ENCODE assay signal across 20 mouse cellular contexts in genomic region chr5:135645330-135645729, GRCm38 (mm10). TPM values are rescaled to one million over a fixed set of nuclear protein-coding genes. Genes with fewer than 3 reads are reported as not detected.
DNase-seq lines count a peak whose midpoint lies in the region; ATAC-seq and TF ChIP-seq lines count a peak whose summit lies in the region.
"Had no signal": no experiment of that assay in that cellular context is flagged by ENCODE, and none has a peak within 500 bp of the region (broad histone marks: within the 10 kb centered on the region; RNA-seq: fewer than 3 reads in every experiment).

No protein-coding gene starts in this region.

- H3K4me3 ChIP-seq in hindbrain, embryonic 12.5 days = no peak overlapping the region
- no peak overlapping the region for H3K4me3 ChIP-seq in hindbrain, postnatal 0 days (ENCODE audit: low read length)
- H3K4me3 ChIP-seq in neural tube, embryonic 13.5 days = no peak overlapping the region
- no peak overlapping the region for H3K4me3 ChIP-seq in small intestine, adult 2 months (ENCODE audit: low read depth, low read length)
- H3K4me3 ChIP-seq in gastrocnemius, adult 2 months = no peak overlapping the region
- H3K4me3 ChIP-seq: embryonic facial prominence, embryonic 15.5 days; erythroblast, embryonic 14.5 days; forebrain, embryonic 15.5 days; heart, adult 2 months; heart, embryonic 15.5 days had no signal

- H3K9ac ChIP-seq in hindbrain, embryonic 12.5 days = no peak overlapping the region
- H3K9ac ChIP-seq in hindbrain, postnatal 0 days (replicated peaks; ENCODE audit: low read length) = no peak overlapping the region
- no peak overlapping the region for H3K9ac ChIP-seq in neural tube, embryonic 13.5 days
- H3K9ac ChIP-seq: embryonic facial prominence, embryonic 15.5 days; forebrain, embryonic 15.5 days; heart, embryonic 15.5 days had no signal

- no peak overlapping the region for H3K4me2 ChIP-seq in hindbrain, embryonic 12.5 days (replicated peaks)
- no peak overlapping the region for H3K4me2 ChIP-seq in hindbrain, postnatal 0 days (ENCODE audit: low read depth, low read length)
- no peak overlapping the region for H3K4me2 ChIP-seq in neural tube, embryonic 13.5 days
- H3K4me2 ChIP-seq: embryonic facial prominence, embryonic 15.5 days; forebrain, embryonic 15.5 days; heart, embryonic 11.5 days; heart, embryonic 15.5 days had no signal

- TF ChIP-seq CTCF in hindbrain, postnatal 0 days (IDR thresholded peaks at IDR 0.05; ENCODE audit: low read depth) = no peak
- no peak for TF ChIP-seq CTCF in small intestine, adult 2 months (IDR thresholded peaks at IDR 0.05; ENCODE audit: extremely low read depth, insufficient read length, insufficient replicate concordance, low read depth, low read length)
- no peak for TF ChIP-seq CTCF in gastrocnemius, adult 2 months (IDR thresholded peaks at IDR 0.05)

- no peaks in the 10 kb centered on the region for H3K27me3 ChIP-seq in hindbrain, embryonic 12.5 days
- no peaks in the 10 kb centered on the region for H3K27me3 ChIP-seq in hindbrain, postnatal 0 days (ENCODE audit: insufficient read depth, low read length)
- H3K27me3 ChIP-seq in neural tube, embryonic 13.5 days = no peaks in the 10 kb centered on the region
- H3K27me3 ChIP-seq in small intestine, adult 2 months (ENCODE audit: control insufficient read depth, insufficient read depth, low read length) = no peaks in the 10 kb centered on the region
- H3K27me3 ChIP-seq: embryonic facial prominence, embryonic 15.5 days; forebrain, embryonic 15.5 days; heart, embryonic 15.5 days had no signal

- DNase-seq in hindbrain, postnatal 0 days (ENCODE audit: low spot score) = no peak
- DNase-seq in neural tube, embryonic 10.5 days (ENCODE audit: extremely low spot score, low spot score) = no peak
- DNase-seq in gastrocnemius, adult 2 months = no peak
- DNase-seq: adrenal gland, adult 2 months; adrenal gland, postnatal 25 days; cerebellum, adult 18-20 months; cerebellum, adult 9-11 months; cerebellum, postnatal 36 days; gastrocnemius, postnatal 10 days; heart, adult 2 months; heart, postnatal 14 days had no signal

- 92% methylated on average over 5 of the region's 5 CpGs for WGBS in hindbrain, embryonic 12.5 days
- 77% methylated on average over 5 of the region's 5 CpGs for WGBS in hindbrain, postnatal 0 days
- WGBS in neural tube, embryonic 13.5 days = 79% methylated on average over 5 of the region's 5 CpGs
- 32% methylated on average over 5 of the region's 5 CpGs for WGBS in small intestine, adult 2 months

- no peak for TF ChIP-seq POLR2A in small intestine, adult 2 months (IDR thresholded peaks at IDR 0.05; ENCODE audit: low read depth, low read length)

- no peak for ATAC-seq in hindbrain, embryonic 12.5 days (ENCODE audit: low FRiP score)
- no peak for ATAC-seq in hindbrain, postnatal 0 days
- no peak for ATAC-seq in neural tube, embryonic 13.5 days (ENCODE audit: low read depth)
- ATAC-seq: forebrain, embryonic 15.5 days; hindbrain, embryonic 16.5 days had no signal

- peaks cover 5% of the 10 kb centered on the region; the same call in 1 of the 2 replicates for H3K4me1 ChIP-seq in hindbrain, embryonic 12.5 days
- no peaks in the 10 kb centered on the region for H3K4me1 ChIP-seq in hindbrain, postnatal 0 days (ENCODE audit: insufficient read depth, low read length)
- H3K4me1 ChIP-seq in neural tube, embryonic 13.5 days (replicated peaks) = no peaks in the 10 kb centered on the region
- H3K4me1 ChIP-seq in small intestine, adult 2 months (ENCODE audit: control insufficient read depth, insufficient read depth, insufficient read length, low read length) = peaks cover 32% of the 10 kb centered on the region
- H3K4me1 ChIP-seq: embryonic facial prominence, embryonic 15.5 days; forebrain, embryonic 15.5 days had no signal

- 0 out of 2 replicates have a peak overlapping the region, but pooled peaks have one; percentile 12 for H3K27ac ChIP-seq in hindbrain, embryonic 12.5 days
- no peak overlapping the region for H3K27ac ChIP-seq in hindbrain, postnatal 0 days
- H3K27ac ChIP-seq in neural tube, embryonic 13.5 days (replicated peaks) = 0 out of 2 replicates have a peak overlapping the region, but pooled peaks have one; percentile 6
- peak overlapping the region; percentile 56 for H3K27ac ChIP-seq in small intestine, adult 2 months (ENCODE audit: insufficient read depth, low read depth, low read length)
- H3K27ac ChIP-seq in gastrocnemius, adult 2 months = no peak overlapping the region
- H3K27ac ChIP-seq: embryonic facial prominence, embryonic 15.5 days; forebrain, embryonic 15.5 days; heart, adult 2 months; heart, embryonic 15.5 days had no signal

- no peaks in the 10 kb centered on the region for H3K9me3 ChIP-seq in hindbrain, embryonic 12.5 days (replicated peaks)
- H3K9me3 ChIP-seq in hindbrain, postnatal 0 days (ENCODE audit: low read length) = no peaks in the 10 kb centered on the region
- no peaks in the 10 kb centered on the region for H3K9me3 ChIP-seq in neural tube, embryonic 13.5 days
- H3K9me3 ChIP-seq: embryonic facial prominence, embryonic 15.5 days; forebrain, embryonic 15.5 days; heart, embryonic 15.5 days had no signal

- intact Hi-C loops in gastrocnemius, adult 2 months (cut with DNase I) = no loop called here

- peaks cover 24% of the 10 kb centered on the region for H3K36me3 ChIP-seq in hindbrain, embryonic 12.5 days
- H3K36me3 ChIP-seq in hindbrain, postnatal 0 days (ENCODE audit: insufficient read depth, low read length) = peaks cover 4% of the 10 kb centered on the region
- H3K36me3 ChIP-seq in neural tube, embryonic 13.5 days = peaks cover 31% of the 10 kb centered on the region
- H3K36me3 ChIP-seq in small intestine, adult 2 months (ENCODE audit: control insufficient read depth, insufficient read depth, low read length) = 0 out of 2 replicates have a peak, but pooled peaks cover 2% of the 10 kb centered on the region

RNA-seq across cellular contexts. Expression of gene Rhbdd2, which starts 12.9 kb away (rescaled TPM):
- 65.2 and 70.0 TPM in 2 replicates for polyA plus RNA-seq in hindbrain, embryonic 12.5 days (2016; fragmentation: Nextera tagmentation; extraction: Ambion mirVana)
- total RNA-seq in hindbrain, postnatal 0 days (2014; rRNA removed) = 29.1 and 34.2 TPM in 2 replicates
- 127 and 130 TPM in 2 replicates for polyA plus RNA-seq in hindbrain, postnatal 0 days (2015; fragmentation: Nextera tagmentation; extraction: Ambion mirVana)
- 69.0 and 82.2 TPM in 2 replicates for polyA plus RNA-seq in neural tube, embryonic 13.5 days (2015; fragmentation: Nextera tagmentation; extraction: Ambion mirVana)
- polyA plus RNA-seq in small intestine, adult 2 months (2012; rRNA removed) = 13.3 and 13.4 TPM in 2 replicates
- 10 to 100 TPM; 10.7 to 13.0 TPM for total RNA-seq in gastrocnemius, adult 2 months (2021)

RNA-seq across cellular contexts. Expression of gene Por, which starts 24.5 kb away (rescaled TPM):
- 118 and 119 TPM in 2 replicates for polyA plus RNA-seq in hindbrain, embryonic 12.5 days (2016; fragmentation: Nextera tagmentation; extraction: Ambion mirVana)
- 71.7 and 71.8 TPM in 2 replicates for total RNA-seq in hindbrain, postnatal 0 days (2014; rRNA removed)
- polyA plus RNA-seq in hindbrain, postnatal 0 days (2015; fragmentation: Nextera tagmentation; extraction: Ambion mirVana) = 69.3 and 71.4 TPM in 2 replicates
- polyA plus RNA-seq in neural tube, embryonic 13.5 days (2015; fragmentation: Nextera tagmentation; extraction: Ambion mirVana) = 110 and 114 TPM in 2 replicates
- polyA plus RNA-seq in small intestine, adult 2 months (2012; rRNA removed) = 121 and 192 TPM in 2 replicates
- total RNA-seq in gastrocnemius, adult 2 months (2021) = 10 to 100 TPM; 31.4 to 32.7 TPM

Comparison
In these comparisons a context has a peak if more than half of its experiments do, and no peak if none do; other contexts are left out.
1. H3K27ac ChIP-seq: peak in hindbrain, embryonic 12.5 days (single experiment), neural tube, embryonic 13.5 days (single experiment) and small intestine, adult 2 months (single experiment); none in hindbrain, postnatal 0 days (single experiment) and gastrocnemius, adult 2 months (single experiment).